Mouse (Mus musculus) megakaryocyte, embryonic 14.5 days (primary cell): ENCODE results near the gene Ccng2.

Experiments used
- FLI1 ChIP-seq: IDR thresholded peaks from 2 replicates; pipeline ENCODE4 v1.6.1; 2012; ENCODE audit warnings: low read length, inconsistent platforms, mixed read lengths
- GATA1 ChIP-seq: IDR thresholded peaks from 3 replicates; pipeline ENCODE4 v1.6.1; 2012; ENCODE audit warnings: mixed read lengths, low read length, inconsistent platforms, borderline replicate concordance

DNA sequence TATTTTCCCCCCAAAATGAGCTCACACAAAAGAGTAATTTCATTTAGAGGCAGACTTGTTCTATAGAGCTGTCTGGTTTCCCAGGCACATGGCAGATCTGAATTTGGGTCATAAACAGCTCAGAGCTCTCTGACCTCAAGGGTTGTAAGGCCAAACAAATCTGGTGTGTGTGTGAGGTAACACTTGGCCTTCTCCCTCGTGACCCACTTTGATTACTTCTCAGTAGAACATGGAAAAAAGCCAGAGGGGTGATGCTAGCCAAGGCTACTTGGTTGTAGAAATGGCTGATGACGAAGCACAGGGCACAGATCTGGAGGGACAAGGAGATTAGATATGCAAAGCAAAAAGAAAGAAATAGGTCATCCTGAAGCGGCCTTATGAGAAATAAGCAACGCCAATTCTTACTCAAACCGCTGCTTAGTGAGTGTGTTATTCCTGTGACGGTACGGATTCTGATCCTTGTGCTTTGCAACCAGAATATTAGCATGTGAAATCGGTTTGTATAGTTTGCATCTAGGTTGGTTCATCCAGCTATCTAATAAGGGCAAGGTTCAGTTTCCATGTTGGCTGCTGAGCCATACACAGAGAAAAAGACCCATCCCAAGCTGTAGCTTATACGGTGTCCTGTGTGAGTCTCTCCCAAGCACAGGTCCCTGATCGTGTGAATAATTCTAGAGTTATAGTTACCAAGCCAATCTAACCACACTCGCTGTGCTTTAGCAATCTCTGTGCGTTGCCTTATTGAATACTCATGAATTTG, 15.9 kb upstream of the Ccng2 start:
- no peak for TF ChIP-seq GATA1
- TF ChIP-seq FLI1 = no peak
